Mouse (Mus musculus) MEL (cell line): Measurements from ENCODE around the gene Cox4i2.
A peak's percentile ranks its signal among the peaks of the same experiment; 100 is the strongest.

Experiments
- CTCF ChIP-seq, 3 experiments: IDR thresholded peaks in 2 of 3; conservative IDR thresholded peaks in 1 of 3; 2 replicates each; pipeline ENCODE4 v1.5.1; 2011 to 2012; ENCODE audit warnings: low read length in 3 of 3, low read depth in 2 of 3, mild to moderate bottlenecking in 2 of 3, improper control_type of control experiment in 1 of 3, inconsistent platforms in 1 of 3, mixed read lengths in 1 of 3, moderate library complexity in 1 of 3; ENCODE audit not compliant: control insufficient read depth in 1 of 3, insufficient read depth in 1 of 3, poor library complexity in 1 of 3, severe bottlenecking in 1 of 3
- ELF1 ChIP-seq: IDR thresholded peaks from 2 replicates; pipeline ENCODE4 v1.6.1; 2014; ENCODE audit warnings: low read depth, mild to moderate bottlenecking, inconsistent platforms, low read length, improper control_type of control experiment, moderate library complexity
- MAX ChIP-seq: IDR thresholded peaks from 2 replicates; pipeline ENCODE4 v1.6.1; 2011; ENCODE audit warnings: low read length, improper control_type of control experiment
- NELFE ChIP-seq: IDR thresholded peaks from 2 replicates; pipeline ENCODE4 v1.6.1; 2011; ENCODE audit warnings: low read depth, low read length, improper control_type of control experiment
- POLR2A ChIP-seq, 2 experiments: IDR thresholded peaks; 2 replicates each; pipeline ENCODE4 v1.6.1; 2011 to 2012; ENCODE audit warnings: low read length in 2 of 2, mild to moderate bottlenecking in 2 of 2, control low read depth in 1 of 2, improper control_type of control experiment in 1 of 2, low read depth in 1 of 2, moderate library complexity in 1 of 2; ENCODE audit not compliant: control insufficient read depth in 1 of 2, insufficient read depth in 1 of 2, poor library complexity in 1 of 2
- POLR2AphosphoS2 ChIP-seq: IDR thresholded peaks from 2 replicates; pipeline ENCODE4 v1.6.1; 2011; ENCODE audit warnings: low read length, improper control_type of control experiment
- SIN3A ChIP-seq: IDR thresholded peaks from 2 replicates; pipeline ENCODE4 v1.6.1; 2012; ENCODE audit warnings: low read length, improper control_type of control experiment, inconsistent platforms

GRCm38 (mm10) chr2:152736748-152737147 lies 17.2 kb upstream of the Cox4i2 start:
- TF ChIP-seq ELF1, result no peak
- TF ChIP-seq SIN3A, result 0 out of 2 replicates have a peak, but pooled peaks have one; percentile 59
- TF ChIP-seq CTCF (IDR thresholded peaks at IDR 0.05 in 2 of 3, conservative IDR thresholded peaks at IDR 0.05 in 1 of 3; ENCODE audit: control insufficient read depth in 1 of 3, insufficient read depth in 1 of 3, low read depth in 2 of 3, low read length in 3 of 3, poor library complexity in 1 of 3, severe bottlenecking in 1 of 3), result no peak
- peak; percentile 25; the same call in 1 of the 2 replicates for TF ChIP-seq NELFE
- TF ChIP-seq POLR2A (IDR thresholded peaks at IDR 0.05; ENCODE audit: control insufficient read depth in 1 of 2, insufficient read depth in 1 of 2, low read depth in 1 of 2, low read length in 2 of 2, poor library complexity in 1 of 2), result no peak
- no peak; the same call in 1 of the 2 replicates for TF ChIP-seq POLR2AphosphoS2
- TF ChIP-seq MAX, result peak; percentile 75
